Mouse (Mus musculus): ENCODE results near the gene Gm17720.

- TF ChIP-seq GATA1 (IDR thresholded peaks at IDR 0.05; ENCODE audit: low read length) (no peak), TAL1 (IDR thresholded peaks at IDR 0.05; ENCODE audit: low read length) (no peak)
These were observed 62.9 kb downstream of the Gm17720 start, which contains the start of gene Chst4 for GRCm38 (mm10) chr8:110039659-110040058.

All from erythroblast, embryonic 14.5 days (primary cell).